In genomic region chr7:42505186-42505585, GRCm38 (mm10) we compare ENCODE assay signal across 8 mouse cellular contexts. TPM values are rescaled to one million over a fixed set of nuclear protein-coding genes. Genes with fewer than 3 reads are reported as not detected.
DNase-seq lines count a peak whose midpoint lies in the region; ATAC-seq and TF ChIP-seq lines count a peak whose summit lies in the region.

No protein-coding gene starts in this region.

- no peaks in the 10 kb centered on the region for H3K27me3 ChIP-seq in heart, postnatal 0 days (ENCODE audit: control insufficient read depth, insufficient read depth, low read length)
- no peaks in the 10 kb centered on the region for H3K27me3 ChIP-seq in E14TG2a.4 (ENCODE audit: insufficient read depth, low read length)
- no peaks in the 10 kb centered on the region for H3K27me3 ChIP-seq in hindbrain, embryonic 15.5 days
- no peaks in the 10 kb centered on the region for H3K27me3 ChIP-seq in megakaryocyte, embryonic 14.5 days (replicated peaks)

- H3K4me2 ChIP-seq in heart, postnatal 0 days (ENCODE audit: low read depth, low read length), result peak overlapping the region; percentile 68
- H3K4me2 ChIP-seq in hindbrain, embryonic 15.5 days, result peak overlapping the region; percentile 65

- H3K9me3 ChIP-seq in heart, postnatal 0 days (replicated peaks; ENCODE audit: control insufficient read depth, low read length), result no peaks in the 10 kb centered on the region
- peaks cover 13% of the 10 kb centered on the region for H3K9me3 ChIP-seq in E14TG2a.4 (ENCODE audit: low read length)
- H3K9me3 ChIP-seq in hindbrain, embryonic 15.5 days, result no peaks in the 10 kb centered on the region
- 0 out of 2 replicates have a peak, but pooled peaks cover 3% of the 10 kb centered on the region for H3K9me3 ChIP-seq in megakaryocyte, embryonic 14.5 days

- peak overlapping the region; percentile 62 for H3K4me3 ChIP-seq in heart, postnatal 0 days (ENCODE audit: low read depth, low read length)
- peak overlapping the region; percentile 90 for H3K4me3 ChIP-seq in E14TG2a.4 (replicated peaks; ENCODE audit: low read length)
- H3K4me3 ChIP-seq in cortical plate, adult 2 months (ENCODE audit: insufficient read depth, low read length), result peak overlapping the region; percentile 95
- peak overlapping the region; percentile 69 for H3K4me3 ChIP-seq in hindbrain, embryonic 15.5 days
- H3K4me3 ChIP-seq in megakaryocyte, embryonic 14.5 days (replicated peaks), result peak overlapping the region; percentile 93

- TF ChIP-seq EP300 in heart, postnatal 0 days (IDR thresholded peaks at IDR 0.05; ENCODE audit: low read depth), result no peak

- no peak for DNase-seq in heart, postnatal 0 days (ENCODE audit: low spot score)
- DNase-seq in heart, adult 11 months, result no peak
- no peak for DNase-seq in adrenal gland, adult 8-10 months
- DNase-seq in ovary, postnatal 36 days (ENCODE audit: low spot score), result no peak

- H3K4me1 ChIP-seq in heart, postnatal 0 days (ENCODE audit: control insufficient read depth, insufficient read depth), result no peaks in the 10 kb centered on the region; the same call in 1 of the 2 replicates
- peaks cover 8% of the 10 kb centered on the region for H3K4me1 ChIP-seq in E14TG2a.4 (replicated peaks; ENCODE audit: low read depth, low read length)
- H3K4me1 ChIP-seq in cortical plate, adult 2 months (ENCODE audit: control insufficient read depth, insufficient read depth, low read length), result no peaks in the 10 kb centered on the region
- H3K4me1 ChIP-seq in hindbrain, embryonic 15.5 days (replicated peaks), result peaks cover 13% of the 10 kb centered on the region
- H3K4me1 ChIP-seq in megakaryocyte, embryonic 14.5 days, result peaks cover 40% of the 10 kb centered on the region

- ATAC-seq in heart, postnatal 0 days (ENCODE audit: insufficient read depth, low read depth), result peak; percentile 34; the same call in 1 of the 2 replicates
- peak; percentile 71 for ATAC-seq in hindbrain, embryonic 15.5 days (ENCODE audit: low FRiP score, low read depth)

- TF ChIP-seq CTCF in heart, postnatal 0 days (IDR thresholded peaks at IDR 0.05; ENCODE audit: low read depth), result no peak
- no peak for TF ChIP-seq CTCF in E14TG2a.4 (conservative IDR thresholded peaks at IDR 0.05; ENCODE audit: low read length)
- TF ChIP-seq CTCF in cortical plate, adult 2 months (IDR thresholded peaks at IDR 0.05; ENCODE audit: extremely low read depth, insufficient read depth, low read length), result no peak

- no peak for TF ChIP-seq POLR2A in cortical plate, adult 2 months (IDR thresholded peaks at IDR 0.05; ENCODE audit: extremely low read depth, insufficient read depth, low read length)

- peak overlapping the region; percentile 63 for H3K9ac ChIP-seq in heart, postnatal 0 days (replicated peaks; ENCODE audit: low read depth, low read length)
- H3K9ac ChIP-seq in hindbrain, embryonic 15.5 days, result peak overlapping the region; percentile 76

- H3K27ac ChIP-seq in heart, postnatal 0 days (ENCODE audit: low read depth), result peak overlapping the region; percentile 9; the same call in 1 of the 2 replicates
- no peak overlapping the region for H3K27ac ChIP-seq in cortical plate, adult 2 months (ENCODE audit: insufficient read depth, low read length)
- peak overlapping the region; percentile 70 for H3K27ac ChIP-seq in hindbrain, embryonic 15.5 days (replicated peaks)

- WGBS in heart, postnatal 0 days, result 2% methylated on average over 20 of the region's 20 CpGs
- 1% methylated on average over 20 of the region's 20 CpGs for WGBS in hindbrain, embryonic 15.5 days

- H3K36me3 ChIP-seq in heart, postnatal 0 days (replicated peaks; ENCODE audit: control insufficient read depth, insufficient read depth, low read length), result no peaks in the 10 kb centered on the region
- peaks cover 33% of the 10 kb centered on the region for H3K36me3 ChIP-seq in E14TG2a.4 (ENCODE audit: insufficient read depth, low read length)
- peaks cover 12% of the 10 kb centered on the region for H3K36me3 ChIP-seq in hindbrain, embryonic 15.5 days
- H3K36me3 ChIP-seq in megakaryocyte, embryonic 14.5 days (replicated peaks; ENCODE audit: low read length), result peaks cover 7% of the 10 kb centered on the region

RNA-seq across cellular contexts. Expression of gene Zfp141, which starts 0.4 kb away (rescaled TPM):
- total RNA-seq in heart, postnatal 0 days (2014; rRNA removed; ENCODE audit: low replicate concordance), result 2.4 and 17.8 TPM in 2 replicates
- 3.2 and 3.3 TPM in 2 replicates for polyA plus RNA-seq in heart, postnatal 0 days (2015; fragmentation: Nextera tagmentation; extraction: Ambion mirVana)
- 9.0 and 10.7 TPM in 2 replicates for polyA plus RNA-seq in cortical plate, adult 2 months (2012; rRNA removed)
- polyA plus RNA-seq in hindbrain, embryonic 15.5 days (2015; fragmentation: Nextera tagmentation; extraction: Ambion mirVana), result 11.6 and 11.7 TPM in 2 replicates
- polyA plus RNA-seq in megakaryocyte, embryonic 14.5 days (2012; ENCODE audit: insufficient read depth, low replicate concordance), result 0.98 TPM in 1 of 2 replicates, not detected in the other
- 10 to 100 TPM; 14.7 to 28.4 (median 20.0) TPM for total RNA-seq in adrenal gland, adult 8-10 months (2022)

RNA-seq across cellular contexts. Expression of gene 4933421I07Rik, which starts 57.3 kb away (rescaled TPM):
- not detected in 2 replicates for total RNA-seq in heart, postnatal 0 days (2014; rRNA removed; ENCODE audit: low replicate concordance)
- polyA plus RNA-seq in heart, postnatal 0 days (2015; fragmentation: Nextera tagmentation; extraction: Ambion mirVana), result not detected in 2 replicates
- not detected in 2 replicates for polyA plus RNA-seq in cortical plate, adult 2 months (2012; rRNA removed)
- polyA plus RNA-seq in hindbrain, embryonic 15.5 days (2015; fragmentation: Nextera tagmentation; extraction: Ambion mirVana), result not detected in 2 replicates
- polyA plus RNA-seq in megakaryocyte, embryonic 14.5 days (2012; ENCODE audit: insufficient read depth, low replicate concordance), result not detected in 2 replicates
- not detected for total RNA-seq in adrenal gland, adult 8-10 months (2022)
